Mouse (Mus musculus): ENCODE results near the gene Gm20517. TPM values are rescaled to one million over a fixed set of nuclear protein-coding genes. Genes with fewer than 3 reads are reported as not detected.

Gm20517 gene
- polyA plus RNA-seq, 1 experiment from 2014 or later, result 1.1 TPM

GRCm38 (mm10) chr17:47730633-47731575 is 119.5 kb downstream of the Gm20517 start:
- H3K4me3 ChIP-seq (ENCODE audit: low read depth, low read length), result no peak overlapping the region
- no peak overlapping the region for H3K9ac ChIP-seq (ENCODE audit: low read length)
- no peak overlapping the region for H3K4me2 ChIP-seq (replicated peaks; ENCODE audit: low read depth)
- WGBS, result 50% methylated on average over 24 of the region's 24 CpGs
- peak; percentile 48 for TF ChIP-seq CTCF (IDR thresholded peaks at IDR 0.05; ENCODE audit: low read depth)
- no peak for TF ChIP-seq EP300 (optimal IDR thresholded peaks at IDR 0.05)
- ATAC-seq (ENCODE audit: low FRiP score, low TSS enrichment), result no peak
- H3K27ac ChIP-seq (replicated peaks), result no peak overlapping the region
- no peaks in the 10 kb centered on the region for H3K9me3 ChIP-seq (ENCODE audit: control insufficient read depth, low read length)
- no peak for DNase-seq (ENCODE audit: low spot score)
- no peaks in the 10 kb centered on the region for H3K27me3 ChIP-seq (ENCODE audit: control insufficient read depth, insufficient read depth, low read length)
- 0 out of 2 replicates have a peak, but pooled peaks cover 3% of the 10 kb centered on the region for H3K4me1 ChIP-seq (replicated peaks; ENCODE audit: control insufficient read depth, insufficient read depth)
- no peaks in the 10 kb centered on the region for H3K36me3 ChIP-seq (ENCODE audit: control insufficient read depth, insufficient read depth, low read length)

Other genes starting within 250 kb of the Gm20517 start
- gene Mrps10, start 242.7 kb upstream of the Gm20517 start, polyA plus RNA-seq (2015; fragmentation: Nextera tagmentation; extraction: Ambion mirVana), result 58.6 and 59.5 TPM in 2 replicates
- gene Guca1b, start 226.2 kb upstream of the Gm20517 start, polyA plus RNA-seq (2015; fragmentation: Nextera tagmentation; extraction: Ambion mirVana), result 0.17 and 0.22 TPM in 2 replicates
- gene Guca1a, start 211.0 kb upstream of the Gm20517 start, polyA plus RNA-seq (2015; fragmentation: Nextera tagmentation; extraction: Ambion mirVana), result 5.4 and 6.7 TPM in 2 replicates
- 8.9 and 10.9 TPM in 2 replicates for gene AI661453, start 175.0 kb upstream of the Gm20517 start, polyA plus RNA-seq (2015; fragmentation: Nextera tagmentation; extraction: Ambion mirVana)
- gene 1700001C19Rik, start 174.2 kb upstream of the Gm20517 start, polyA plus RNA-seq (2015; fragmentation: Nextera tagmentation; extraction: Ambion mirVana), result 0.24 and 0.45 TPM in 2 replicates
- gene Taf8, start 109.3 kb upstream of the Gm20517 start, polyA plus RNA-seq (2015; fragmentation: Nextera tagmentation; extraction: Ambion mirVana), result 11.0 and 11.1 TPM in 2 replicates
- gene Ccnd3, start 106.5 kb upstream of the Gm20517 start, polyA plus RNA-seq (2015; fragmentation: Nextera tagmentation; extraction: Ambion mirVana), result 219 and 242 TPM in 2 replicates
- gene Bysl, start 97 bp upstream of the Gm20517 start, polyA plus RNA-seq (2015; fragmentation: Nextera tagmentation; extraction: Ambion mirVana), result 13.4 and 13.6 TPM in 2 replicates
- gene Med20, start within 50 bp of the Gm20517 start, polyA plus RNA-seq (2015; fragmentation: Nextera tagmentation; extraction: Ambion mirVana), result 23.8 and 25.1 TPM in 2 replicates
- gene Usp49, start 19.1 kb downstream of the Gm20517 start, polyA plus RNA-seq (2015; fragmentation: Nextera tagmentation; extraction: Ambion mirVana), result 1.9 and 2.1 TPM in 2 replicates
- 353 and 386 TPM in 2 replicates for gene Tomm6, start 76.8 kb downstream of the Gm20517 start, polyA plus RNA-seq (2015; fragmentation: Nextera tagmentation; extraction: Ambion mirVana)
- gene Frs3, start 77.4 kb downstream of the Gm20517 start, polyA plus RNA-seq (2015; fragmentation: Nextera tagmentation; extraction: Ambion mirVana), result 2.3 and 2.7 TPM in 2 replicates
- gene Gm21981, start 82.9 kb downstream of the Gm20517 start, polyA plus RNA-seq (2015; fragmentation: Nextera tagmentation; extraction: Ambion mirVana), result 0.16 TPM in 1 of 2 replicates, not detected in the other
- gene Prickle4, start 83.1 kb downstream of the Gm20517 start, polyA plus RNA-seq (2015; fragmentation: Nextera tagmentation; extraction: Ambion mirVana), result 0.19 and 0.51 TPM in 2 replicates
- 1,647 and 1,784 TPM in 2 replicates for gene Pgc, start 115.3 kb downstream of the Gm20517 start, polyA plus RNA-seq (2015; fragmentation: Nextera tagmentation; extraction: Ambion mirVana)
- 10.4 and 13.8 TPM in 2 replicates for gene Tfeb, start 125.4 kb downstream of the Gm20517 start, polyA plus RNA-seq (2015; fragmentation: Nextera tagmentation; extraction: Ambion mirVana)
- gene Mdfi, start 223.1 kb downstream of the Gm20517 start, polyA plus RNA-seq (2015; fragmentation: Nextera tagmentation; extraction: Ambion mirVana), result 6.2 and 6.3 TPM in 2 replicates

Measured in stomach, postnatal 0 days (tissue).